Mouse (Mus musculus) T-cell, adult 66 days (primary cell): ENCODE measurements around the gene Olfr497. TPM values are rescaled to one million over a fixed set of nuclear protein-coding genes. Genes with fewer than 3 reads are reported as not detected.

ENCODE experiments used
- total RNA-seq, 2 experiments: library from RNA; stranded (reverse); gene quantifications; 3 replicates in 1 of 2; 4 replicates in 1 of 2; pipeline ENCODE4 v1.2.4; 2023

Gene Olfr497
- not detected for total RNA-seq

GRCm38 (mm10) chr7:108420121-108420520, at the start of gene Olfr497:
Gene Olfr497 (plus strand): TSS chr7:108420421.

GRCm38 (mm10) chr7:108392867-108393266, 27.4 kb upstream of the Olfr497 start, which contains the start of gene Olfr495:
Gene Olfr495 (plus strand): TSS chr7:108393167.

GRCm38 (mm10) chr7:108465026-108465425, 44.8 kb downstream of the Olfr497 start, which contains the start of gene Olfr498:
Gene Olfr498 (plus strand): TSS chr7:108465326.

Other genes with a start within 250 kb of the Olfr497 start
- not detected for gene Olfr486, start 247.7 kb upstream of the Olfr497 start, total RNA-seq
- not detected for gene Olfr487, start 205.8 kb upstream of the Olfr497 start, total RNA-seq
- gene Olfr488, start 162.1 kb upstream of the Olfr497 start, total RNA-seq, result not detected
- gene Olfr490, start 131.5 kb upstream of the Olfr497 start, total RNA-seq, result not detected
- not detected for gene Olfr491, start 107.0 kb upstream of the Olfr497 start, total RNA-seq
- gene Olfr492, start 96.7 kb upstream of the Olfr497 start, total RNA-seq, result not detected
- gene Olfr493, start 73.4 kb upstream of the Olfr497 start, total RNA-seq, result not detected
- gene Olfr494, start 55.1 kb upstream of the Olfr497 start, total RNA-seq, result not detected
- gene Olfr495, start 27.3 kb upstream of the Olfr497 start, total RNA-seq, result not detected
- not detected for gene Olfr498, start 44.9 kb downstream of the Olfr497 start, total RNA-seq
- not detected for gene Olfr502, start 104.6 kb downstream of the Olfr497 start, total RNA-seq
- not detected for gene Olfr503, start 124.1 kb downstream of the Olfr497 start, total RNA-seq
- gene Olfr504, start 145.4 kb downstream of the Olfr497 start, total RNA-seq, result not detected
- not detected for gene Olfr506, start 190.4 kb downstream of the Olfr497 start, total RNA-seq
- gene Olfr507, start 201.4 kb downstream of the Olfr497 start, total RNA-seq, result not detected
- not detected for gene Olfr508, start 209.6 kb downstream of the Olfr497 start, total RNA-seq
- gene Olfr509, start 231.5 kb downstream of the Olfr497 start, total RNA-seq, result not detected
- not detected for gene Olfr510, start 246.0 kb downstream of the Olfr497 start, total RNA-seq